Mouse (Mus musculus): ENCODE data around the gene Il20ra.
"Not testable (repeated sequence)": the region's sequence is repeated elsewhere in the genome, so short reads cannot be mapped to it uniquely, and the experiment has no call there.

Il20ra gene

GRCm38 (mm10) chr10:19712421-19712836, at the start of gene Il20ra:
Gene Il20ra, plus strand, starts transcription at chr10:19712570.
- peak in 1 of 2 experiments; percentile 58 for DNase-seq (ENCODE audit: low spot score in 2 of 2)

GRCm38 (mm10) chr10:19668973-19669372, 43.4 kb upstream of the Il20ra start:
- DNase-seq (ENCODE audit: low spot score in 2 of 2), result no peak

- DNase-seq (ENCODE audit: low spot score in 2 of 2), result no peak
Observed at GRCm38 (mm10) chr10:19672015-19672414, 40.4 kb upstream of the Il20ra start.

- DNase-seq (ENCODE audit: low spot score in 2 of 2), result no peak
Observed at GRCm38 (mm10) chr10:19673146-19673545, 39.2 kb upstream of the Il20ra start.

- no peak for DNase-seq (ENCODE audit: low spot score in 2 of 2)
Observed at GRCm38 (mm10) chr10:19687686-19688085, 24.7 kb upstream of the Il20ra start.

- DNase-seq (ENCODE audit: low spot score in 2 of 2), result no peak
Observed at GRCm38 (mm10) chr10:19691287-19691686, 21.1 kb upstream of the Il20ra start.

GRCm38 (mm10) chr10:19691771-19692170, 20.6 kb upstream of the Il20ra start:
- peak in 1 of 2 experiments; percentile 24 for DNase-seq (ENCODE audit: low spot score in 2 of 2)

- DNase-seq (ENCODE audit: low spot score in 2 of 2), result no peak
Observed at GRCm38 (mm10) chr10:19692332-19692731, 20.0 kb upstream of the Il20ra start.

- peak in 1 of 2 experiments; percentile 33 for DNase-seq (ENCODE audit: low spot score in 2 of 2)
Observed at GRCm38 (mm10) chr10:19692988-19693387, 19.4 kb upstream of the Il20ra start.

- DNase-seq (ENCODE audit: low spot score in 2 of 2), result no peak
Observed at GRCm38 (mm10) chr10:19693629-19694028, 18.7 kb upstream of the Il20ra start.

- no peak for DNase-seq (ENCODE audit: low spot score in 2 of 2)
Observed at GRCm38 (mm10) chr10:19699331-19699730, 13.0 kb upstream of the Il20ra start.

- no peak for DNase-seq (ENCODE audit: low spot score in 2 of 2)
Observed at GRCm38 (mm10) chr10:19704445-19704844, 7.9 kb upstream of the Il20ra start.

GRCm38 (mm10) chr10:19707768-19708167, 4.6 kb upstream of the Il20ra start:
- DNase-seq (ENCODE audit: low spot score in 2 of 2), result no peak

- DNase-seq (ENCODE audit: low spot score in 2 of 2), result no peak
Observed at GRCm38 (mm10) chr10:19708277-19709070, 3.9 kb upstream of the Il20ra start.

- DNase-seq (ENCODE audit: low spot score in 2 of 2), result no peak
Observed at GRCm38 (mm10) chr10:19711020-19711419, 1.4 kb upstream of the Il20ra start.

GRCm38 (mm10) chr10:19711551-19712171, 709 bp upstream of the Il20ra start:
- no peak for DNase-seq (ENCODE audit: low spot score in 2 of 2)

- DNase-seq (ENCODE audit: low spot score in 2 of 2), result no peak
Observed at GRCm38 (mm10) chr10:19718627-19719026, 6.3 kb downstream of the Il20ra start.

- DNase-seq (ENCODE audit: low spot score in 2 of 2), result no peak
Observed at GRCm38 (mm10) chr10:19722320-19722719, 9.9 kb downstream of the Il20ra start.

- no peak for DNase-seq (ENCODE audit: low spot score in 2 of 2)
Observed at GRCm38 (mm10) chr10:19724158-19724832, 11.9 kb downstream of the Il20ra start.

- not testable (repeated sequence) for DNase-seq (ENCODE audit: low spot score in 2 of 2)
Observed at GRCm38 (mm10) chr10:19738442-19738841, 26.1 kb downstream of the Il20ra start.

GRCm38 (mm10) chr10:19745662-19746061, 33.3 kb downstream of the Il20ra start:
- no peak for DNase-seq (ENCODE audit: low spot score in 2 of 2)

- no peak for DNase-seq (ENCODE audit: low spot score in 2 of 2)
Observed at GRCm38 (mm10) chr10:19746156-19746555, 33.8 kb downstream of the Il20ra start.

- no peak for DNase-seq (ENCODE audit: low spot score in 2 of 2)
Observed at GRCm38 (mm10) chr10:19747661-19748060, 35.3 kb downstream of the Il20ra start.

Measured in left cerebral cortex, adult 9 months (tissue).